Mouse (Mus musculus) frontal cortex, postnatal 10 days (tissue): Measurements from ENCODE around the gene Gskip.

ENCODE experiments used
- DNase-seq, 2 experiments: peaks; one replicate each; pipeline ENCODE4 v3.0.0; 2022; ENCODE audit warnings: low spot score in 2 of 2, mixed read lengths in 1 of 2

Gene Gskip

GRCm38 (mm10) chr12:105721452-105722132 lies 37.0 kb downstream of the Gskip start:
- no peak for DNase-seq

GRCm38 (mm10) chr12:105722657-105723056 lies 38.0 kb downstream of the Gskip start:
- no peak for DNase-seq

GRCm38 (mm10) chr12:105724616-105725015 lies 40.0 kb downstream of the Gskip start:
- no peak for DNase-seq

- no peak for DNase-seq
These were observed 41.1 kb downstream of the Gskip start for GRCm38 (mm10) chr12:105725736-105726135.

- no peak for DNase-seq
These were observed 42.6 kb downstream of the Gskip start for GRCm38 (mm10) chr12:105727268-105727667.

GRCm38 (mm10) chr12:105727964-105728363 lies 43.3 kb downstream of the Gskip start:
- peak in 1 of 2 experiments; percentile 36 for DNase-seq

- DNase-seq = no peak
These were observed 46.3 kb downstream of the Gskip start for GRCm38 (mm10) chr12:105730851-105731460.

- no peak for DNase-seq
These were observed 48.9 kb downstream of the Gskip start for GRCm38 (mm10) chr12:105733370-105734159.

GRCm38 (mm10) chr12:105735226-105735888 lies 50.7 kb downstream of the Gskip start:
- DNase-seq = no peak

GRCm38 (mm10) chr12:105735889-105736251 lies 51.2 kb downstream of the Gskip start:
- DNase-seq = no peak

GRCm38 (mm10) chr12:105738316-105739096 lies 53.9 kb downstream of the Gskip start:
- DNase-seq = no peak

GRCm38 (mm10) chr12:105739656-105740055 lies 55.0 kb downstream of the Gskip start:
- DNase-seq = no peak

GRCm38 (mm10) chr12:105748114-105748513 lies 63.5 kb downstream of the Gskip start:
- no peak for DNase-seq
